Mouse (Mus musculus) frontal cortex, adult 2 months (tissue): ENCODE measurements around the gene Cpd. TPM values are rescaled to one million over a fixed set of nuclear protein-coding genes. Genes with fewer than 3 reads are reported as not detected.

Experiments used
- DNase-seq, 2 experiments: peaks; one replicate each; pipeline ENCODE4 v3.0.0; 2022; ENCODE audit warnings: low spot score in 1 of 2; ENCODE audit errors: extremely low spot score in 1 of 2
- polyA plus RNA-seq: library from polyadenylated mRNA; depleted of rRNA; stranded (reverse); fragments of >200 nt; gene quantifications from 2 replicates; pipeline ENCODE4 v1.2.3, GENCODE M21; 2012; rRNA removed

Cpd gene
- polyA plus RNA-seq = 30.1 and 32.8 TPM in 2 replicates

GRCm38 (mm10) chr11:76846878-76847222 lies at the start of gene Cpd:
Gene Cpd, minus strand, starts transcription at chr11:76847018.
- peak; percentile 94 to 98 for DNase-seq

- no peak for DNase-seq
Measured at GRCm38 (mm10) chr11:76896360-76896759, 49.5 kb upstream of the Cpd start.

GRCm38 (mm10) chr11:76894240-76894639 lies 47.4 kb upstream of the Cpd start:
- DNase-seq = peak in 1 of 2 experiments; percentile 56

GRCm38 (mm10) chr11:76893570-76893969 lies 46.8 kb upstream of the Cpd start:
- no peak for DNase-seq

- no peak for DNase-seq
Measured at GRCm38 (mm10) chr11:76892972-76893371, 46.2 kb upstream of the Cpd start.

GRCm38 (mm10) chr11:76891738-76892349 lies 45.0 kb upstream of the Cpd start:
- DNase-seq = no peak

- DNase-seq = no peak
Measured at GRCm38 (mm10) chr11:76891171-76891570, 44.4 kb upstream of the Cpd start.

- DNase-seq = no peak
Measured at GRCm38 (mm10) chr11:76889339-76890164, 42.7 kb upstream of the Cpd start.

GRCm38 (mm10) chr11:76884451-76884850 lies 37.6 kb upstream of the Cpd start:
- DNase-seq = no peak

- no peak for DNase-seq
Measured at GRCm38 (mm10) chr11:76879816-76880215, 33.0 kb upstream of the Cpd start.

GRCm38 (mm10) chr11:76874766-76875165 lies 27.9 kb upstream of the Cpd start:
- DNase-seq = no peak

- no peak for DNase-seq
Measured at GRCm38 (mm10) chr11:76873865-76874264, 27.0 kb upstream of the Cpd start.

GRCm38 (mm10) chr11:76872556-76873234 lies 25.9 kb upstream of the Cpd start:
- DNase-seq = no peak

GRCm38 (mm10) chr11:76861185-76861584 lies 14.4 kb upstream of the Cpd start:
- no peak for DNase-seq

- no peak for DNase-seq
Measured at GRCm38 (mm10) chr11:76859261-76859660, 12.4 kb upstream of the Cpd start.

- DNase-seq = no peak
Measured at GRCm38 (mm10) chr11:76858781-76859180, 12.0 kb upstream of the Cpd start.

GRCm38 (mm10) chr11:76857111-76857510 lies 10.3 kb upstream of the Cpd start:
- peak in 1 of 2 experiments; percentile 48 for DNase-seq

- no peak for DNase-seq
Measured at GRCm38 (mm10) chr11:76856601-76857000, 9.8 kb upstream of the Cpd start.

- DNase-seq = no peak
Measured at GRCm38 (mm10) chr11:76854475-76855341, 7.9 kb upstream of the Cpd start.

GRCm38 (mm10) chr11:76851512-76851911 lies 4.7 kb upstream of the Cpd start:
- no peak for DNase-seq

GRCm38 (mm10) chr11:76849596-76849995 lies 2.8 kb upstream of the Cpd start:
- DNase-seq = no peak
